Mouse (Mus musculus): ENCODE measurements around the gene Stap2. TPM values are rescaled to one million over a fixed set of nuclear protein-coding genes. Genes with fewer than 3 reads are reported as not detected.

The Stap2 gene
- polyA plus RNA-seq, 1 experiment from 2014 or later = 4.5 TPM

DNA sequence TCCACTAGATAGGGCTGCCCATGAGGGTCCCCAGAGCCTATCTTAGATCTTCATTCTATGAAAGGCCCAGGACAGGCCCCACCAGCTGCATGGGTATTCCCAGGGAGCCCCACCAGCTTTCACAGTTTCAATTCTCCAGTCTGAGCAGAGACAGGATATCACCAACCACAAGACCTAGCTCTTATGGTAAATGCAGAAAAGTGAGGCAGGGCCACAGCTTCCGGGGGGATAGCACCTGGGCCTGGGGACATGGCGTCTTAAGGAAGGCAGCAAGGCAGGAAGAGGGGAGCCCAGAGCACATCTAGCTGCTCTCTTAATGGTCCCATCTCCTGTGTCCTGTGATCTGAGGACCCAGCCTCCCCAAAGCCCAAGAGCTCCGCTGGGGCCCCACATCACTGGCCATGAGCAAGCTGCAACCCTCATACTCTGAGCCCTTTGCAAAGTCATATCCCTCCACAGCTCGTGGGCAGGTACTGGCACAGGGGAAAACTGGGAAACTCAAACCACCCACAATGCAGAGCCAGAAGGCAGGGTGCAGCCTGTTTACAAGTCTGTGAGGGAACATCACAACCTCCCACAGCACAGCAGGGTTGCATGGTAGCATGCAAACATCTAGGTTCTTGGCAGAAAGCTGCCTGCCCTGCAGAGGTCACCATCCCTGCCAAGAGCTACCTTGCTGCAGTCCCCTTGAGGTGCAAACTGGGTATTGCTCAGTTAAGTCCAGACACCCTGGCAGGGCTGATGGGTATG, 16.0 kb upstream of the Stap2 start:
- Histone ChIP-seq H3K9ac (ENCODE audit: low read length) (peak overlapping the region; percentile 18; the same call in 1 of the 2 replicates), H3K4me1 (ENCODE audit: control insufficient read depth, insufficient read depth, low read length) (peaks cover 7% of the 10 kb centered on the region), H3K4me3 (ENCODE audit: low read depth, low read length) (no peak overlapping the region), H3K27ac (ENCODE audit: low read depth, low read length) (no peak overlapping the region), H3K36me3 (ENCODE audit: control insufficient read depth, insufficient read depth, low read length) (peaks cover 15% of the 10 kb centered on the region; the same call in 1 of the 2 replicates), H3K4me2 (no peak overlapping the region), H3K27me3 (ENCODE audit: control insufficient read depth, insufficient read depth, low read length) (no peaks in the 10 kb centered on the region), H3K9me3 (ENCODE audit: control insufficient read depth, low read length) (no peaks in the 10 kb centered on the region)
- 91% methylated on average over 4 of the region's 4 CpGs for WGBS
- ATAC-seq (ENCODE audit: low FRiP score) (no peak), DNase-seq (ENCODE audit: low spot score, missing footprints) (no peak)

DNA sequence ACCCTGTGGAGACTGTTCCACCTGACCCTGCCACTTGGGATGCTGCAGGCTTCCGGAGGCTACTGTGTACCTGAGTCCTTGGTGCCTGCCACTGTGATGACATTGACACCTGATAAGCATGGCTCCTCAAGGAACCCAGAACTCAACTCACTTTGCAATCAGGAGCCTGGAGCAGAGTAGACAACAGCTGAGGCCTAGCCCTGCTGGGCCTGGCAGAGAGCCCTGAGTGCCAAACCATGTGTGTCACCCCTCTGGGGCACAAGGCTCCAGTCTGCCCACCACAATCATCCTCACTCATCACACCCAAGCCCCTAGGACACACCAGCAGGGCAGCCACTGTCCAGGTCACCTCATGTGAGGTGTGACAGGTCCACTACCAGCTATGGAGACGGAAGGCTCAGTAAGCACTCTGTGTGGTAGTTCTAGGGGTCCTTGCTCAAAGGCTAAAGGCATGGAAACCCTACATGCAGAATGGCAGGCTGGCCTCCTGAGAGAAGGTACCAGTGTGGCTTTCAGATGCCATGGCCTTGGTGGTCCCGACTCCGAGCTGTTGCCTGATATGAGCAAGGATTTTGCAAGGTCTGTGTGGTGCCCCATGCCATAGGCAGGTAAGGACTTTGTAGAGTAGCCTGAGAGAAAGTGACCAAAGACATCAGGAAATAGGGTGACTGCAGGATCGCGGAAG, 15.2 kb upstream of the Stap2 start:
- Histone ChIP-seq H3K36me3 (ENCODE audit: control insufficient read depth, insufficient read depth, low read length) (peaks cover 21% of the 10 kb centered on the region), H3K4me2 (no peak overlapping the region), H3K4me3 (ENCODE audit: low read depth, low read length) (no peak overlapping the region), H3K9ac (ENCODE audit: low read length) (no peak overlapping the region), H3K27ac (ENCODE audit: low read depth, low read length) (no peak overlapping the region), H3K4me1 (ENCODE audit: control insufficient read depth, insufficient read depth, low read length) (peaks cover 7% of the 10 kb centered on the region), H3K27me3 (ENCODE audit: control insufficient read depth, insufficient read depth, low read length) (no peaks in the 10 kb centered on the region), H3K9me3 (ENCODE audit: control insufficient read depth, low read length) (no peaks in the 10 kb centered on the region)
- ATAC-seq (ENCODE audit: low FRiP score) = no peak
- DNase-seq (ENCODE audit: low spot score, missing footprints) = no peak
- WGBS = 92% methylated on average over 6 of the region's 6 CpGs

DNA sequence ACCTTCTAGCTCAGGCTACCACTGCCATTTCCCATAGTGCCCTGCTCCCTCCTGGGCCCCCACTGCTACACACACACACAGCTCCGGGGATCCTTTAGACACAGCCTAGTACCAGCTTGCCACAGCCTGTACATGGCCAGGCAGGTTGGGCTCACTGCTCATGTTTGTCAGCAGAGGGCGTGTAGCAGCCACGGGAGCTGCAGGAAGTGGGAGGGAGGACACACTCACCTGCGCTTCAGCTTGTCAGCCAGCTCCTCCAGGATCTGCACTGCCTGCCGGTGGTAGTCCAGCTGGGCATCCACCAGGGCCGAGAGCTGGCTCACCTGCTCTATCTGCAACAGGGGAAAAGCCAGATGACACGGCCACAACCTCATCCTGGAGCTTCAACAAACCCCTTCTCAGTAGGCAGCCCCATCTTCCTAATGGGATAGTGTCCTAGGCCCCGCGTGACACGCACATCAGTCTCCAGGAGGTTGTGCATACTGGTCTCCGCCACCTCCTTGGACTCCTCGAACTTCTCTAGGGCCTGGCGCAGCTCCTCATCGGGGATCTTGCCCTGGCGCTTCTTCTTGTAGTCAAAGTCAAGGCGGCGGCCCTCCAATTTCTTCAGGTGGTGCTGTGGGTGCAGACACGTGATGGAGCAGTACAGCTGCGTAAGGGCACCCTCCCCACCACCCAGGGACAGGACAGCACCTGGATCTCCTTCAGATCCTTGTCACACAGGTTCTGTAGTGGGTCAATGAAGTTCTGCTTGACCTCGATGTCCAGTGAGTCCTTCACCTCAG, 13.2 kb upstream of the Stap2 start:
- H3K4me3 ChIP-seq (ENCODE audit: low read depth, low read length) = no peak overlapping the region
- H3K27me3 ChIP-seq (ENCODE audit: control insufficient read depth, insufficient read depth, low read length) = no peaks in the 10 kb centered on the region
- H3K27ac ChIP-seq (ENCODE audit: low read depth, low read length) = no peak overlapping the region
- peaks cover 7% of the 10 kb centered on the region for H3K4me1 ChIP-seq (ENCODE audit: control insufficient read depth, insufficient read depth, low read length)
- ATAC-seq (ENCODE audit: low FRiP score) (peak; percentile 25; the same call in 1 of the 2 replicates), DNase-seq (ENCODE audit: low spot score, missing footprints) (no peak)
- WGBS = 82% methylated on average over 20 of the region's 20 CpGs
- no peak overlapping the region for H3K9ac ChIP-seq (ENCODE audit: low read length)
- H3K4me2 ChIP-seq = no peak overlapping the region
- H3K9me3 ChIP-seq (ENCODE audit: control insufficient read depth, low read length) = no peaks in the 10 kb centered on the region
- H3K36me3 ChIP-seq (ENCODE audit: control insufficient read depth, insufficient read depth, low read length) = peaks cover 26% of the 10 kb centered on the region

DNA sequence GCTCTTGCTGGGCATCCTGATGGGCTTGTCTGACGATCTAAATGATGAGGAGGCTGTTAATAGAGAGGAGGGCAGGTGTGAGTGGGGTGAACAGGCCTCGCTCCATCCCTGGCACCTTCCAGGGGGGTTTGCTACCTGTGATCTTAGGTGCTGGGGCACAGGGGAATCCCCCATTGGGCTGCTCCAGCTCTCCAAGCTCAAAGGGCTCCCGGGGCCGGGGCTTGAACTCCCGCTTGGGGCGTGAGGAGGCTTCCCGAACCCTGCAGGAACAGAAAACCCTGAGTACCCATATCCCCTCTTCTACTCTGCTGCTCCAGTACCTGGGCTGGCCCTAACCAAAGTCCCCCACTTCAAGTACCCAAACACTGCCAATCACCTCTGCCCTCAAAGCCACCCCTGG, 12.5 kb upstream of the Stap2 start:
- H3K9me3 ChIP-seq (ENCODE audit: control insufficient read depth, low read length) = no peaks in the 10 kb centered on the region
- no peak overlapping the region for H3K4me2 ChIP-seq
- ATAC-seq (ENCODE audit: low FRiP score) (peak; percentile 3; the same call in 1 of the 2 replicates), DNase-seq (ENCODE audit: low spot score, missing footprints) (no peak)
- peaks cover under 1% of the 10 kb centered on the region for H3K4me1 ChIP-seq (ENCODE audit: control insufficient read depth, insufficient read depth, low read length)
- peaks cover 26% of the 10 kb centered on the region for H3K36me3 ChIP-seq (ENCODE audit: control insufficient read depth, insufficient read depth, low read length)
- WGBS = 87% methylated on average over 7 of the region's 7 CpGs
- no peak overlapping the region for H3K4me3 ChIP-seq (ENCODE audit: low read depth, low read length)
- H3K27ac ChIP-seq (ENCODE audit: low read depth, low read length) = no peak overlapping the region
- no peaks in the 10 kb centered on the region for H3K27me3 ChIP-seq (ENCODE audit: control insufficient read depth, insufficient read depth, low read length)
- no peak overlapping the region for H3K9ac ChIP-seq (ENCODE audit: low read length)

DNA sequence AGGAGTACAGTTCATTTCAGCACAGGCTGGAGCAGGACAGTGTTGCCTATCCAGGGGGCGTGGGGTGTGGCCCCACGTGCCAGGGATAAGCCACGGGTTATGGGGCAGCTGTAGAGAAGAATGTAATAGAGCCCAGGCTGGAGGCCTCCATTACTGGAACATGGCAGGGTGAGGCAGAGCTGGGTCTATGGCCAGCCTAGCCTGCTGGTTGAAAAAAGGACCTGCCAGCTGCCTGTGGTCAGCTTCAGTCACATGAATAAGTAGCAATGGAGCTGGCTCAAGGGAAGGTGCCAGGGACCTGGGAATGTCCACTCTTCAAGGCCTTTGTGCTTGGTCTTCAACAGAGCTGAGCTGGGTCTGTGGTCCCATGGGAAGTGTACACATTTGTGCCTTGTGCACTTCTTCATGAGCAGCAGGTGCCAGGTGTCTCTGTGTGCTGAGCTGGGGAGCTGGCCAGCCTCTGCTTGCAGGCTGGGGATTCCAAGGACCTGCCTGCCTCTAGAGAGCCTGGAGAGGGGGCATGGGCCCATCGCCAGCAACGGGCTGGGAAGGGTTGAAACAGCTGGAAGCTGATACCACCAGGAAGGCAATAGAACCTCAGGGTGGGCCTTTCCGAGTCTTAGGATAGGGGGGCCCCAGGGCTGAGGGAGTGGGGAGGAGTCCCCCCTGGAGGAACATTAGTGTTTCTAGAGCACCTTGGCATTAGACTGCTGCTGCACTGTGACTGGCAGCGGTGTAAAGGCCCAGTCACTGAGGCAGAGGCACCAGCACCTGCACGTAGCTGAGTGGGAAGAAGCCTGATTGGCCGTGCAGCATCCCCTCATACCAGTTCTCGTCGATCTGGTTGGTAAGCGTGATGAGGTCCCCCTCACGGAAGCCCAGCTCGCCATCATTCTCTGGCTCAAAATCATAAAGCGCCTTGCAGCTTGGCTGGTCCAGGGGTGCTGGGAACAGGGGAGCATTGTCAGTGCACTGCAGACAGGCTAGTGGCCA, 11.7 kb upstream of the Stap2 start:
- WGBS = 88% methylated on average over 15 of the region's 15 CpGs
- DNase-seq (ENCODE audit: low spot score, missing footprints) (no peak), ATAC-seq (ENCODE audit: low FRiP score) (no peak)
- no peak overlapping the region for H3K4me2 ChIP-seq
- H3K4me3 ChIP-seq (ENCODE audit: low read depth, low read length) = no peak overlapping the region
- H3K4me1 ChIP-seq (ENCODE audit: control insufficient read depth, insufficient read depth, low read length) = no peaks in the 10 kb centered on the region
- H3K9me3 ChIP-seq (ENCODE audit: control insufficient read depth, low read length) = no peaks in the 10 kb centered on the region
- H3K27ac ChIP-seq (ENCODE audit: low read depth, low read length) = no peak overlapping the region
- H3K9ac ChIP-seq (ENCODE audit: low read length) = no peak overlapping the region
- no peaks in the 10 kb centered on the region for H3K27me3 ChIP-seq (ENCODE audit: control insufficient read depth, insufficient read depth, low read length)
- H3K36me3 ChIP-seq (ENCODE audit: control insufficient read depth, insufficient read depth, low read length) = peaks cover 26% of the 10 kb centered on the region

DNA sequence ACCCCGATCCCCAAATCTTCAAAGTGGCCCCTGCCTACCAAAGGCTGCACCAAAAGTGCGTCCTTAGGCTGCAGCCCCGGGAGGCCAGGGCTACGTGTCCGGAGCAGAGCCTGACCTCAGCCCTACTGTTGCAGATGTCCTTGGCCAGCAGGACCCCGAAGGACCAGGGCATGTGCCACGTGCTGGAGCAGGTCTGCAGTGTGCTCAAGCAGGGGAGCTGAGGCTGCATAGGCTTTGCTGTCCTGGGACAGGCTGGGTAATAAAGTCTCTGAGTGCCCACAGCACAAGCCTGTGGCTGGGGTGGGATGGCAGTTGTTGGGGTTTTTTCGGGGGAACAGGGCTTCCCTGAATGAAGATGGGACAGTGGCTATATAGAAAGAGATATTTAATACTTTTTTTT, 11.0 kb upstream of the Stap2 start:
- H3K9ac ChIP-seq (ENCODE audit: low read length) = no peak overlapping the region
- H3K27ac ChIP-seq (ENCODE audit: low read depth, low read length) = no peak overlapping the region
- DNase-seq (ENCODE audit: low spot score, missing footprints) (no peak), ATAC-seq (ENCODE audit: low FRiP score) (no peak)
- 91% methylated on average over 8 of the region's 8 CpGs for WGBS
- H3K9me3 ChIP-seq (ENCODE audit: control insufficient read depth, low read length) = no peaks in the 10 kb centered on the region
- no peaks in the 10 kb centered on the region for H3K4me1 ChIP-seq (ENCODE audit: control insufficient read depth, insufficient read depth, low read length)
- no peak overlapping the region for H3K4me2 ChIP-seq
- peaks cover 30% of the 10 kb centered on the region for H3K36me3 ChIP-seq (ENCODE audit: control insufficient read depth, insufficient read depth, low read length)
- no peaks in the 10 kb centered on the region for H3K27me3 ChIP-seq (ENCODE audit: control insufficient read depth, insufficient read depth, low read length)
- no peak overlapping the region for H3K4me3 ChIP-seq (ENCODE audit: low read depth, low read length)

DNA sequence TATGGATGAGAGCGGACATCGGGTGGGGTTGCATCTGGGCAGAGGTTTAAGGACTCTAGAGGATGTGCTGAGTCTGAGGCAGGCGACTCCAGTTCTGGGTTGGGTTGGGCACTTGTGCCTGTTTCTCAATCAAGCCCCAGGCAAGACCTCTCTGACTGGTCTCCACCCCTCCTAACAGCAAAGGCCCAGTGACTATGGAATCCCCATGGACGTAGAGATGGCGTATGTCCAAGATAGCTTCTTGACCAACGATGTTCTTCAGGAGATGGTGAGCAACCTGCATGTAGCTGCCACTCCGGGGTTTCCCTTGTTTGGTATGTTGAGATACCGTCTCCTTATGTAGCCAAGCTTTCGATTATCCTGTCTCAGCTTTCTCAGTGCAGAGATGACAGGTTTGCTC, 9.9 kb upstream of the Stap2 start:
- no peak for DNase-seq (ENCODE audit: low spot score, missing footprints)
- Histone ChIP-seq H3K27ac (ENCODE audit: low read depth, low read length) (no peak overlapping the region), H3K9me3 (ENCODE audit: control insufficient read depth, low read length) (no peaks in the 10 kb centered on the region), H3K9ac (ENCODE audit: low read length) (no peak overlapping the region), H3K27me3 (ENCODE audit: control insufficient read depth, insufficient read depth, low read length) (no peaks in the 10 kb centered on the region), H3K4me1 (ENCODE audit: control insufficient read depth, insufficient read depth, low read length) (peaks cover 3% of the 10 kb centered on the region), H3K4me3 (ENCODE audit: low read depth, low read length) (no peak overlapping the region), H3K36me3 (ENCODE audit: control insufficient read depth, insufficient read depth, low read length) (peaks cover 31% of the 10 kb centered on the region), H3K4me2 (no peak overlapping the region)
- 95% methylated on average over 9 of the region's 9 CpGs for WGBS
- ATAC-seq (ENCODE audit: low FRiP score) = no peak

- Histone ChIP-seq H3K9ac (ENCODE audit: low read length) (no peak overlapping the region), H3K27me3 (ENCODE audit: control insufficient read depth, insufficient read depth, low read length) (no peaks in the 10 kb centered on the region), H3K4me3 (ENCODE audit: low read depth, low read length) (no peak overlapping the region), H3K27ac (ENCODE audit: low read depth, low read length) (no peak overlapping the region), H3K9me3 (ENCODE audit: control insufficient read depth, low read length) (no peaks in the 10 kb centered on the region), H3K4me2 (no peak overlapping the region), H3K36me3 (ENCODE audit: control insufficient read depth, insufficient read depth, low read length) (peaks cover 17% of the 10 kb centered on the region), H3K4me1 (ENCODE audit: control insufficient read depth, insufficient read depth, low read length) (peaks cover 16% of the 10 kb centered on the region)
- DNase-seq (ENCODE audit: low spot score, missing footprints) (no peak), ATAC-seq (ENCODE audit: low FRiP score) (no peak)
- 90% methylated on average over 7 of the region's 7 CpGs for WGBS
Observed at GRCm38 (mm10) chr17:56011441-56011840, 6.1 kb upstream of the Stap2 start.
